Mouse (Mus musculus): ENCODE data around the gene Arhgap24.

Arhgap24 gene

DNA sequence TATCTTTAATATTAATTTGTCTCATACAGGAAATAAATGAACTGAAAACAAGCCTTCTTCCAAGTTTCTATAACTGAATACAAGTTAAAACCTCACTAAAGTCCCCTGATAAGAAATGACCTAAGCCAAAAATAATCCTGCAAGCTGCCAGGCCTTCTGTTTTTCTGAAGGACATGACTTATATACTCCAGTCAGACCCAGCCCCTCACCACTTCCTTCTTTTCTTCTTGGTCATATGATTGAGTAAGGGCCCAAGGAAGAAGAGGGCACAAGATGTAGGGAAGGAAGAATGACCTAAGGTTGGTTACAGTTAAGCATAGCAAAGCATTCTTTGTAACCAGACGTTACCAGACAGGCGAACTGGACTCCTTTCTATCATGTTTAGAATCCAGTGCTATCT is 21.1 kb downstream of the Arhgap24 start:
- no peak for DNase-seq (ENCODE audit: low spot score)

DNA sequence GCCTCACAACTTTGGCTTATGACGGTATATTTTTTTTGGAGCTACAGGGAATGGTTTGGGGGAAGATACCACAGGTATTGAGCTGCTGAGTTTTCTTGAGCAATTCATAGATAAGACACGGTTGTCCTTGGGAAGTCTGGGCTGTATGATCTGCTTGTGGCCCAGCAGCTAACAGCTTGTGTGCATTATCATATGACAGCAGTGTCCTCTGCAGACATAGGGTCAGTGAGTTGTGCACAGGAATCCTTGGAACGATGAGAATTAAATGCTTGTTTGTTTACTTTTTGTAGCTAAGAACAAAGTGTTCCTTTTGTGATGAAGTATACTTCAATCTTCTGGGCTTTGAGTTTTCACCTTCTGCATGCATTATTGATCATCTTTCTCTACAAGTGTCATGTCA is 21.9 kb downstream of the Arhgap24 start:
- no peak for DNase-seq (ENCODE audit: low spot score)

DNA sequence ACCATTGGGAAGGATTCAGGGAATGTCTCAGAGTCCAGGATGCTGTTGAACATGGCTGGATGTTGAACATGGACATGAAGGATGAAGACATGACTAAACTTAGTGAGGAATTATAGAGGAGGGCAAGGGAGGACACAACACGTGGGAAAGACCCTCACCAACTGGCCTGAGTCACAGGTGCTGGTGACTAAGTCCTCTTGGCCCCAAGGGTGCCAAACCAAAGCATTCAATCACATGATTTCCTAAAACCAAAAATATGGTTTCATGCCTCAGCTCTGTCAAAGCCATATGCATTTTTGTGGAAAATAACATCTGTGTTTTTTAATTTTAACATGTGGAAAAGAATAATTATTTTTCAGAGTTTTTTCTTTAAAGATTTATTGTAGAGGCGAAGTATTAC is 22.7 kb downstream of the Arhgap24 start:
- DNase-seq (ENCODE audit: low spot score): no peak

DNA sequence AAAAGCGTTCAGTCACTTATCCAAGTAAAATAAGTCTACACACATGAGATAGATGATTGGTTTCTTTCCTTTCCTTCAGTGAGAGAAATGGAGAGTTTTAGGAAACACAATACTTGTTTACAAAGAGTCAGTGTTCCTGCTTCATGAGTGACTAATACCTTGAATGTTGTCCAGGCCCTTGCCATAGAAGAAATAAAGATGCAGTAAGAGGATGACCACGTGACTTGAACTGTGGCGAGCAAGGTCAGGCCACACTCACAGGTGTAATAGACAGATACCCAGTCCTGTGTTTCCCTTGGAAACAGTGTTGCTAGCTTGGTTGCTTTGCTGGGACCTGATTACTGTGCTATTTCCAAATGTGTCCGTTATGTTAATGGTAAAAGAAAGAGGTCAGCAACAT is 23.4 kb downstream of the Arhgap24 start:
- DNase-seq (ENCODE audit: low spot score): no peak

DNA sequence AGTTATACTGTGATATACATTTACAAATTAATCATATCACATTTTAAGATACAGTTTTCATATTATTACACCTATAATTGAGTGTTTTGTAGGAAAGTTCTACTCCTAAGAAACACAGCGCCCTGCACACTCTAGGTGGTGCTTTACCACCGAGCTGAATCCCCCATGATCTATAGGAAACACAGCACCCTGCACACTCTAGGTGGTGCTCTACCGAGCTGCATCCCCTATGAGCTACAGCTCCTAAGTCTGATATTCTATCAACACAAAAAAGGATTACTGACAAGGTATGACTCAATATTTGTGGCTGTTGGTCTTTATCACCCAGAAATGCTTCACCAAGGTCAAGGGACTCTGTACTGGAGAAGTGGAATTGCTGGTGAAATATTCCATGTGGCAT is 27.0 kb downstream of the Arhgap24 start:
- DNase-seq (ENCODE audit: low spot score): no peak

DNA sequence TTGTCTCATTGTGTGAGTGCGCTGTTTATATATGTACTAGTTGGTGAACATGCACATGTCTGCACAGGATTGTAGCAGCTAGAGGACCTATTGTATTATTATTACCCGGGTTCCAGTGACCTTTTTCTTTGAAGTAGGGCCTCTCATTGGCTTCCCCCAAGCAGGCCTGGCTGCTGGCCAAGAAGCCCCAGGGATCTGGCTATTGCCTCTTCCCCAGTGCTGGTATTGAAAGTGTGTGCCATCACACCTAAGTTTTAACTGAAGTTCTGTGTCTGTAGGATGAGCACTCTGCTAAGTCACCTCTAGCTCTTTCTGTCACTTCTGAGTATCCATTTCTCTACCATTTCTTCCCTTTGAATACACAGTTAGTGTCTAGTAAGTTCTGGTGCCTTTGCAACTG is 28.2 kb downstream of the Arhgap24 start:
- no peak for DNase-seq (ENCODE audit: low spot score)

DNA sequence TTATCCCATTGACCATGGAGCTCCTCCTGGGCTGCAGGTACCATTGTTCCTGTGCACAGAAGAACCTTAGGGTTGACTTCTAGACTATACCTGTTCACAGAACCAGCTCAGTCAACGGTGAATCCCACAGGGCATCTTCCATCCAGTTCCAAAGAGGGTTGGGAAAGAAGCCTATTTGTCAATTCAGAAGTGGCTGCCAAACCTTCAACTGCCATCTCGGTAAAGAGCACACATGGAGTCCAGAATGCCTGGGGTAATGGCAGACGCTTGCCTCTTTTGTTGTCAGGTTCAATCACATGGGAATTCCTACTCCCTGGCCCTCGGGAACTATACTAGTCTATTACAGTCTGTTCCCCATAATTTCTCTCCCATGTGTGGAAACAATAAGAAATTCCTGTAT is 30.5 kb downstream of the Arhgap24 start:
- no peak for DNase-seq (ENCODE audit: low spot score)

DNA sequence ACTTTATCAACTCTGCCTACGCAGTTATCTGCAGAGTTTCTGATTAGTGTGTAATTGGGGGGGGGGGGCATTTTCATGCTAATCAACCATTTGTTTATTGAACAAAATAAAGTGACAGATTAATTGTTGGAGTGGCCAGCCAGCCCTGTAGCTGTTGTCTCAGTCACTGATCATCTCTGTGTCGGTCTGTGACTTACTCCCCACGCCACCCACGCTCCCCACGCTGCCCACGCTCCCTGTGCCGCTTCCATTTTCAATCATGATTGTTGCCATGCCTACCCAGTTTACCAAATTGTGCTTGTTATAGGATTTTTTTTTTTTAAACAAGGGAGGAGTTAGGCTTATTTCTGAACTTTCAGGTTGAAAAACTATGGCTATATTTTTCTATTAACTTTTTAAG is 34.3 kb downstream of the Arhgap24 start:
- DNase-seq (ENCODE audit: low spot score): no peak

DNA sequence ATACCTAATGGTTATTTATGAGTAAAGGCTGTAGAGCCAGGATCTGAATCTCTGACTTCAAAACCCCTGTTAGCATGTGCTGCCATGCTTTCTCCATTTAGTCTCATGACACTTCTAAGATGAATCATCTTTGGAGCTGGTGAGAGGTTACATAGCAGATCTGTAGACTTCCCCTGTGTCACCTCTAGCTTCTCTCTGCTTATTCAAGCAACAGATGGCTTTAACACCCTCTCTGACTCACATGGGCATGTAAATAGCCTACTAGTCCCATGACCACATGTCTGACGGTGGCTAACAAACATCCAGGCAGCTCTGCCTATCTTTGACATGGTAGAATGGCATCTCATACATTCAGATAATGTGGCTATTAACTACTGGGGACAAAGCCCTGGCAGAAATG is 39.3 kb downstream of the Arhgap24 start:
- DNase-seq (ENCODE audit: low spot score): no peak

DNA sequence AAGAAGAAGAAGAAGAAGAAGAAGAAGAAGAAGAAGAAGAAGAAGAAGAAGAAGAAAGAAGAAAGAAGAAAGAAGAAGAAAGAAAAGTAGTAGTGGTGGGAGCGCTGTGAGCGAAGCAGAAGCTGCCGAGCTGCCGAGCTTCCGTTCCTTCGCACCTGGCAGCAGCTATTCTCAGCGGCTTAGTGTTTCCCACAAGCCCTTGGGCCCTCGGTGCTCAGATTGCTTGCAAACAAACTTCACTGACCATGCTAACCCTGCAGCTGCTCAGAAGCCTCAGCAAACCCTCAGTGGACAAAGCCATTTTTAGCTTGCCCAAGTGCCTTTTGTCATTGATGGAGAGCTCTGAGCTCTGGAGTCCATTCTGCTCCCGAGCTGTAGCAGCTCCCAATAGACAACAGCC is 54.1 kb downstream of the Arhgap24 start:
- DNase-seq (ENCODE audit: low spot score): no peak

DNA sequence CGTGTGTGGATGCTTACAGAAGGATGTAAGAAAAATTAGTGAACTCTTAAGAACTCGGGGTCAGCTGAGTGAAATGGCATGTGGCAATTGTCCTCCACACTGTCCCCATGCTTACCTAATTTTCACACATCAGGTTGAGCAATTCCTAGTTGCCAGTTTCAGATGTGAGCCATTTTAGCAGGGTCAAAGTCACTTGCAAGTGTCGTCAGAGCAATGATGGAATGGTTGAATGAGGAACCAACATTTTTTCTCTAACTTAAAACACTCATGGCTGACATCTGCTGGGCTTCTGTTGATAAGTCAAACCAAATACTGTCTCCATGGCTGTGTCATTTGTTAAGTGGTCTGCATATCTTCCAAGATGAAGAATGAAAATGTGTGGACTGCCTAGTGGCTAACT is 56.6 kb downstream of the Arhgap24 start:
- DNase-seq (ENCODE audit: low spot score): no peak

DNA sequence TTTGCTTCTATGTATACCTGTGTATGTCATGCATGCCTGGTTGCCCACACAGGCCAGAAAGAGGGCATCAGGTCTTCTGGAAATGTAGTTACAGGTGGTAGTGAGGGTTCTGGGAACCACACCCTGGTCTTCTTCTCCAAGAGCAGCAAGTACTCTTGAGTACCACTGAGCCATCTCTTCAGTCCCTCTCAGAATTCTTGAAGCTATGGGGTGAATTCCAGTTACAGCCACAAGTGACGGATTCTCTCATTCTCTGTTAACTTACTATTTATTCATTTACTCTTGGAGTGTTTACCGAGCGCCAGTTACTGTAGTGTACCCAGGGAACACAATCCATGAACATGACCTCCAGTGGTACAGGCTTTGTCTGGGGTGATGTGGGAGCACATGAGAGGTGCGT is 65.1 kb downstream of the Arhgap24 start:
- no peak for DNase-seq (ENCODE audit: low spot score)

DNA sequence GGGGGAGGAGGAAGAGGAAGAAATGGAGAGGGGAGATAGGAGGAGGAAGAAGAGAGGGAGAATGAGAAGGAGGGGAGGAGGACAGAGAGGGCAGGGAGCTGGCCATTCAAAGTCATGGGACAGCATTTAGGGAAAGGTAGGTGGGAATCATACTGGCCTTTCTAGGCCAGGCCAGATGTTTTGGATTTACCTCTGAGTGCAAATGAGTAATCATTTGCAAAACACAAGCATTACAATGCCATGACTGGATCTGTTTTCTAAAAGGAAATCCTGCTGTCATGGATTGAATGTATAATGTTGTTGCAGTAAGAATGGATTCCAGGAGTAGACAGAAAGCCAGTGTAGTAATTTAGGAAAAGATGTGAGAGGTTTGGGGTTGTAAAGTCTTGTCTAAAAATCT is 66.6 kb downstream of the Arhgap24 start:
- no peak for DNase-seq (ENCODE audit: low spot score)

DNA sequence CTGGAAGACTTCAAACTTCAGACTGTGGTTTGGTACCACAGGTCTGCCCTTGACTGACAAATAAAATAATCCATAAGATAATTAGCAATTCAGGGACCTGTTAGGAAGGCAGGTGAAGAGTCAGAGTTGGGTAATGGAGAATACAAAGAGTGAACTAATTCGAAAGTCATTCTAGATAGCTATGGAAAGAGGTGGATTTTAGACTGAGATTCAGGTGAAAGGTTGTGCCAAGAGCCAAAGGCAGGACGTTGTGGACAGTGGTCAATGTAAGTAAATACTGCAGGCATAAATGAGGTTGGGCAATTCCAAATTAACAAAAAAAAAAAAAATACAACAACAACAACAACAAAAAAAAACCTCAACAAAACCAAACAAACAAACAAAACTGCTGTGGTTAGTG is 67.2 kb downstream of the Arhgap24 start:
- no peak for DNase-seq (ENCODE audit: low spot score)

DNA sequence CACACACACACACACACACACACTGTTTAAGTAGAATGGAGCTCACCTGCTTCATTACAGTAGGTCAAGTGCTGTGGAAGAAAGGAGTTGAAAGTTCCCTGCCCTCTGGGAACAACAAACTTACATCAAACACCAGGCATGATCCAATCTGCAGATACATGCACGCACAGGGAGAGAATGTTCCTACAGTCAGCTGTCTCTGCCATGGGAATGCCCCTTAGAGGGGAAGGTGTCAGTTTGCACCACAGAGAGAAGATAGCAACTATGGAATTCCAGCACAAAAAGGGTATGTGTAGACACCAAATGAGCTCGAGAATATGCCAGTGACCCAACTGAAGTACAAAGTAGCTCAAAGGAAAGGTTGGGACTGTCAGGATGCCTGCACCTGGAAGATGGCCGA is 69.0 kb downstream of the Arhgap24 start:
- DNase-seq (ENCODE audit: low spot score): no peak

DNA sequence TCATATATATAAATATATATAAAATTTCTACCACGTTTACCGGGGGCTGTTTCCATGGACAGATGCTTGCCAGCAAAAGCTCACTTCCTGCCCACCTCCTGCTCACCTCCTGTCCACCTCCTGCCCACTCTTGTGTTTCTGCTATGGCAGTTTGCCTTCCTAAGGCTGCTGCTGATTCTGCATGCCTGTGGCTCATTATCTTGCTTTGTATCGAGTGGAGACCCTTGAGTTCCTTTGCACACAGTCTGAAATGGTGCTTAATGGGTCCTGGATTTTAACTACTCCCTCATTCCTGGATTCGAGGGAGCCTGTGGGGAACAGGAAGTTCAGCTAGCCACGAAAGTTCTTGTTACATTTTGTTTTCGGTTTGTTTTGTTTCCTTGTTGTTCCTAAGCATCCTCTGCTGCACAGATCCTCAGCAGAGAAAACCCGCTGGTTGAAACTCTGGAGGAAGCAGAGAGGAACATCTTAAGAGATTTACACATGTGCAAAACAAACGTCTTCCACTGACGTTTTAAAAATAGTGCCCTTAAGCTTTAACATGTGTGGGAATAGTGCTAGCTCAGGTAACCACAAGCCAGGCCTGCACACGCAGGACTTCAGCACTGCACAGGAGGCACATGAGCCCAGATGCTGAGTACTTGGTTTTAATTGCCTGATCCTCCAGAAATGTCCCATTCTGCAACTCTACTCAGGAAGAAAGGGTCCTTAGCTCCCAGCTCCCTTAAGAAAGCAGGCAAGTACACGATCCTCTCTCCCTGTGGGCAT is 69.9 kb downstream of the Arhgap24 start:
- no peak for DNase-seq (ENCODE audit: low spot score)

DNA sequence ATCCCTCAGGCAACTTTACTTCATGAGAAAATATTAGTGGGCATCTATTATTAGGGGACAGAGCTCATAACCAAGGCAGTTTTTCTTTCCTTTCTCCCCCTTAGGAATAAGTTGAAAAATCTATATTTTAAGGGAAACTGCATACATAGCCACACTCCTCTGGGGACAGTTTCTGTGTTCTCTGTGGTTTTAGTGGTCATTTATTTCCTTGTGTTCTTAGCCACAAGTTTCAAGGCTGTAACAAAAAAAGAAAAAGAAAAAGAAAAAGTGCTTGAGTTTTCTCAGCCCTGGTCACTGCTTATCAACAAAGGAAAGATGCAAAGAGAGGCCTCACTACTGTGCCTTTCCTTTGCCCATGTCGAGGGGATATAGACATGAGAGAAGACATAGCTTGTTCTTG is 71.3 kb downstream of the Arhgap24 start:
- no peak for DNase-seq (ENCODE audit: low spot score)

DNA sequence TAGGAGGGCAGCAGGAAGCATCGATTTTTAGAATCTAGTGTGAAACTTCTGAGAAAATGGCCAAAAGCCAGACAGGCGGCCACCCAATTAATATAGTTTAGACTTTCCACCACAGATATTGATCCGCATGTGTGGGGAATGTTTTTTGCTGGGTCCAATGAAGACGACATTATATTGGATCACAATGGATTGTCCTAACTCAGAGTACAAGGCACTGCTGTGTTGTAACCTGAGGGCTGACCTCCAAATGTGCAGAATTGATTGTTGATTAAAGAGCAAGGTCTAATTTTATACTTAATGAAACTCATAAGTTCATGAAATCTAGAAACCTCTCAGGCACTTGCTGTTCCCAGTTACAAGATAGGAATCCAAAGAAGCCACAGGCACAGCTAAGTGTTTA is 74.8 kb downstream of the Arhgap24 start:
- no peak for DNase-seq (ENCODE audit: low spot score)

DNA sequence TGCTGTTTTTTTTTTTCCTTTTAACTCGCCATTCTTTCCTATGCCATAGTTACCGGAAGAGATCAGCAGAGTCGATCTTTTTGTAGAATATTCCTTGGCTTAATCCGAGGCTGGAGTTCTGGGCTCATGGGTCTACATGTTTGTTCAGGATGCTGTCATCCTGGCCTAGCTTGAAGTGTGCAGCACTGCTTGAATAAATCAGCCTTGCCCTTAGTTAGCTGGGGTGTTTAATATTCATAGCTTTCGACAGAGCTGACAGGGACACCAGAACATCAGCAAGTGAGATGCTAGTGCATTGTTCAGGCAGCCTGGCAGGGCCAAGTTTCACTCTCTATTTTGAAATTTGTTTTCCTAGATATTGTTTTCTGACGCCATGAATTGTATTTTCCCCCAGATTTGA is 79.1 kb downstream of the Arhgap24 start:
- DNase-seq (ENCODE audit: low spot score): no peak

DNA sequence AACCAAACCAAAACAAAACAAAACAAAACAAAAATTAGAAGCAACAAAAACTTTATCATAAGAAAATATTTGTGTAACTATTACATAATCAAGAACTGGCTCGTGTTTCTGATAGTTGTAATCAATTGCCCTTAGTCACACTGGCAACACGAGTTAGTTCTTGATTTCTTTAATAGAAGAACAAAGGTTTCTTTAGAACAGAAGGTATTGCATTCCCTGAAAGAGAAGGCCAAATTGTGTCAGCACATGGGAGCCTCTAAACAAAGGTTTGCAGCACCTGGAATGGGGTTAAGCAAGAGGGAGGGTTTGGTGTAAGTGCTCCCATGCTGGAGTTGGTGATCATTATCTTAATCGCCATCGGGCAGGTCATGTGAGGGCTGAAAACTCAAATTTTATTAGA is 82.8 kb downstream of the Arhgap24 start:
- DNase-seq (ENCODE audit: low spot score): no peak

DNA sequence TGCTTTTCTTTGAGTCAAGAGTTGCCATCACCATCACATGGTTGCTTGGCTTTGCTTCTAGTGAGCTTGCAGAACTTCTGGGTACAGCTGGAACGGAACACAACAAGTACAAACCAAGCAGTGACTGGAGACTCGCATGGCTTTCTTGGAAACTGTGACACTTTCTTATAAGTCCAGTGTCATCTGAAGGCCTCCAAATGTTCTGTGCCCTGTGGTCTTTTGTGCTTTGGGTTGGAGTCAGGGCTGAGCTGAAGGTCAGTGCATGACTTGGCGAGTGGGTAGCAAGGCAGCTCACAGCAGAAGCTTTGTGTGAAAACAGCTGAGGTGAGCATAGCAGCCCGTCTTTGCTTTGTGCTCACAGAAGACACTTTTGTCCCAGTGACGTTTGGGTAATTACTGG is 87.6 kb downstream of the Arhgap24 start:
- no peak for DNase-seq (ENCODE audit: low spot score)

DNA sequence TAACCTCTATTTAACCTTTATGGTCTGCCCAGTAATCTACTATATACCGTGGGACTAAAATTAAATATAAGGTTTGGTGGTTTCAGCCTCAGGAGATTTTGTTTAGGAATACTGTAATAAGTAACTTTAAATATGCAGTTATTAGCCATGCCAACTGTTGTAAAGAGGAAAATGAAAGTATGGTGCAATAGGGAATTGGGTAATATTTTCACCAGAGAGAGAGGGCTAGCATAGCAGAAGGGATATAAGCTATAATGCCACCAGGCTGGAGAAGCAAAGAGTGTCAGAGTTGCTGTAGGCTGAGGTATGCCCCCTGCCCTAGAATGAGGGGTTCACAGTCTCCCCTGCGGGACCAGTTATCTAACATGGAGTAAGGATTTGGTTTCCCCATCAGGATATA is 90.3 kb downstream of the Arhgap24 start:
- DNase-seq (ENCODE audit: low spot score): no peak

DNA sequence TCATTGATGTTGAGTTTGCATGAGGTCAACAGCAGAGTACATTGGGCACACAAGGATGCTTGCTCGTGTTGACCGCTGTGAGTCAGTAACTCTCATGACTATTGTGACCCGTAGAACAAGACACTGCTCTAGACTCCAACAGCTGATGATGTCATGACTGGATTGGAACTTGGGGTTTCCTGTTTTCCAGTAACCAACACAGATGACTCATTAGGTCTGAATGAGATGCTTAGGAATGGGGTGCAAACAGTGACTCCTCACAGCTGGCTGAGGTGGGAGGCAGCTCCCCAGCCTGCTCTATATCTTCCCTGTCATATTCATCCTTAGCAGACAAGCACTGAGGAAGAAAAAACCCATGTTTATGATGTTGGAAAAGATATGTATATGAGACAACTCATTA is 95.6 kb downstream of the Arhgap24 start:
- no peak for DNase-seq (ENCODE audit: low spot score)

DNA sequence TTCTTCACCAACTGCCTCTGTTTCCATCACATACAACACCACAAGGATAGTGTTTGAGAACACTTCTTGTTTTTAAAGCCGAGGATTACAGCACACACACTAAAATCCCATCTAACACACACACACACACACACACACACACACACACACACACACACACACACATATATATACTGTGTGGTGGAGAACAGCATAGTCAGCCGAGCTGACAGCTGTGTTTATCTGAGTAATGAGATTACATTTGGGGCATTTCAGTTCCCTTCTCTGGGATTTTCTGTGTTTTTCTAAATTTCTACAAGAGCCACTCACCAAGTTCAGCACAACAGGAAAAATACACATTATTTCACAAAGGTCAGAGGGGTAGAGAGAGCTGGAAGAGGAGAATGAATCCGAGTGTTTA is 96.5 kb downstream of the Arhgap24 start:
- DNase-seq (ENCODE audit: low spot score): peak; percentile 2

DNA sequence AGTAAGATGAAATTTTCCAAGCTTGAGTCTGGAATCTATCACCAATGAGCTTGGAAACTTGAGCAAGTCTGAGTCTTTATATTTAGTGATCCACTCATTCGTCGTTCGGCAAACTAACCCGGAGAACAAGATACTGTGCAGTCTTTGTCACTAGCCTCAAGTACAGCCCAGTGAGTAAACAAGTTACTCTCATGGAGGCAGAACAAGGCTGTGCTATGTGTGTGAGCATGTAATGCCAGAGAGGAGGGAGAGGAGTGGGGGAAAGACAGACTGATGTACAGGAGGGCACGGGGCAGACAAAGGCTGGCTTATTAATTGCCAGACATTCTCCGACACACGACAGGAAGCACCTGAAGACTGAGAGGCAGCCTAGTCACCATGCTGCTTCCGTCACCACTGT is 97.2 kb downstream of the Arhgap24 start:
- DNase-seq (ENCODE audit: low spot score): no peak

Measured in yolk sac, embryonic 10.5 days (tissue).